Mouse (Mus musculus) embryonic stem cell, embryonic (primary cell): ENCODE measurements at regions not wholly inside any gene's neighbourhood (a gene's known extent, or its start where the extent isn't known, plus 50 kb on each side); places are given as distances from the start of the nearest gene placed in this dataset.

Source experiments
- CTCF ChIA-PET, 4 experiments: fragments of 300-600 bp in 2 of 4; fragments of 350-600 bp in 2 of 4; sonication (Branson Sonifier 250); formaldehyde crosslinking; loops; one replicate each; lab custom pipeline; 2022; ENCODE audit warnings: inconsistent platforms in 2 of 4; lab: Charles Lee
- POLR2A ChIA-PET, 4 experiments: fragments of 300-600 bp in 2 of 4; fragments of 350-600 bp in 2 of 4; sonication (Branson Sonifier 250); formaldehyde crosslinking; loops; one replicate each; lab custom pipeline; 2022; ENCODE audit warnings: antibody characterized with exemption in 4 of 4, inconsistent platforms in 1 of 4; lab: Charles Lee

GRCm38 (mm10) chr16:27783978-27784377 is 395.3 kb downstream of the Ccdc50 start:
- CTCF ChIA-PET: no interaction called here
- POLR2A ChIA-PET: no interaction called here

GRCm38 (mm10) chr16:27793406-27793805 is 404.7 kb downstream of the Ccdc50 start:
- CTCF ChIA-PET: no interaction called here

DNA sequence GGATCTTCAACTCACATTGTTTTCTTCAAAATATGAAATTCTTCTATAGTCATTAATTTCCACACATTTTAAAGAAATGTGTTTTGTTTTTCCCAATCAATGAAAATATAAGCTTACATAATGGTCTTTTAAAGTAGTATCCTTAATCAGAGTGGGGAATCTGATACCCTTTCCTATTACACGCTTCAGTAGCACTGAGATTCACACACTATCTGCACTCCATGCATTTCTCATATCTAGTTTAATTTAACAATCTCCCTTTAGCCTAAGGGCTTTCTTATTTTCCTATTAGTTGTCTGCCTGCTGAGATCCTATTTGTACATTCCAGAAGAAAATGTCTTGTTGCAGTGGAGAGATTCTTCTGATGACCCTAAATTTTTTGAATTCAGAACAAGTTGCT is 406.2 kb downstream of the Ccdc50 start:
- CTCF ChIA-PET: interaction anchor here in 1 of 4 experiments (0.7 kb wide), 1 partner anchor 61 kb away, joined by 3 read pairs; no protein-coding TSS in a partner anchor
- POLR2A ChIA-PET: no interaction called here

More at GRCm38 (mm10) chr16:27793406-27793805, 404.7 kb downstream of the Ccdc50 start:
- POLR2A ChIA-PET: no interaction called here

DNA sequence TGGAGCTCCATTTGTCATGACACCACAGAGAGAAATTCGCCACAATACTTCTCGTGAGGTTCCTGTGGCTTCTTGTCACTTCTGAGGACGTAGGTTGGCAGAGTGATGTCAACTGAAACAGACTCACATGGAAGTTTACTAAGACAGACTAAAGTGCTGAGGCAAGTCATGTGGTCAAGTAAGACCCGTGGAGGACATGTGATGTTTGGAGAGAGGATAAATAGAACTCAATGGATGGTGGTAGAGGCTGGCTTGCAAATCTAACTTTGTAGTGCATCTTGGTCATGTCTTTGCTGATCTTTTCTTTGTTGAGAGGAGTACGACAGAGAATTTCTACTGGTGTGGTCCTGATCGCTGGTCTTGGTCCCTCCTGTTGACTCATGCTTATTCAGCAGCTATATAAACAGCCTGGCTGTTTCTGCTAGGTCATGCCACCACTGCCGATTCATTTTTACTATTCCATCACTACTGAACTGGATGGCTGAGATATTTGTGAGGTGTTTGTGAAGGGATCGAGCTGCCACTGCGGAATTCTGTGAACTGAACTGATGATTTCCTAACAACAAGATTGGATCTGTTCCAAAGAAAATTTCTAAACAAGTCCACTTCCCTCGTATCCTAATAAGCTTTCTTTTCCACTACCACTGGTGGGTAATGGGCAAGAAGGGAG is 407.6 kb downstream of the Ccdc50 start:
- ChIA-PET CTCF (no interaction called here), POLR2A (interaction anchor here in 1 of 4 experiments (0.7 kb wide), 1 partner anchor 206 kb away, joined by 3 read pairs; no protein-coding TSS in a partner anchor)

- ChIA-PET CTCF (no interaction called here), POLR2A (no interaction called here)
Measured at GRCm38 (mm10) chr16:27814476-27814875, 425.8 kb downstream of the Ccdc50 start.
